In the genomic region with DNA sequence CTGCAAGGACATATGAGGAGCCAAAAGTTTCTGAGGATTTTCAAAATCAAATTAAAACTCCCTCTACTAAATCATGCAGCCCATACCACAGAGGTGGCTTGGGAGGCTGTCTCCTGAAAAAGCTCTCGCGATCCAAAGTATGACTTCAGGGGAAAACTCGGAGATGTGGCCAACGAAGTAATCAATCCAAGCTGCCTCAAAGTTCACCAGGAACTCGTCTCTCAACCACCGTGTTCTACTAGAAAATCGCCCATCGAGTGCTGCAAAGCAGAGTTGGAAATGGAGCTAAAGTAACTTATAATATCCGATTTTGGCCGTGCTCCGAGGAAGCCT, we compare ENCODE assay signal across 8 mouse cellular contexts. TPM values are rescaled to one million over a fixed set of nuclear protein-coding genes. Genes with fewer than 3 reads are reported as not detected.
DNase-seq lines count a peak whose midpoint lies in the region; ATAC-seq and TF ChIP-seq lines count a peak whose summit lies in the region.

No protein-coding gene starts in this region.

- H3K27ac ChIP-seq in gastrocnemius, adult 2 months = peak overlapping the region; percentile 92
- H3K27ac ChIP-seq in CH12.LX (ENCODE audit: insufficient read depth, low read depth) = peak overlapping the region; percentile 75
- peak overlapping the region; percentile 99 for H3K27ac ChIP-seq in limb, embryonic 15.5 days

- TF ChIP-seq RAD21 in CH12.LX (IDR thresholded peaks at IDR 0.05; ENCODE audit: low read depth, low read length) = no peak

- peaks cover 7 to 59% of the 10 kb centered on the region in 2 experiments for H3K4me1 ChIP-seq in CH12.LX (ENCODE audit: control insufficient read depth in 1 of 2, insufficient read depth in 2 of 2)
- H3K4me1 ChIP-seq in limb, embryonic 15.5 days = peaks cover 24% of the 10 kb centered on the region

- no peak for TF ChIP-seq CTCF in gastrocnemius, adult 2 months (IDR thresholded peaks at IDR 0.05)
- TF ChIP-seq CTCF in CH12.LX (conservative IDR thresholded peaks at IDR 0.05 in 1 of 2, IDR thresholded peaks at IDR 0.05 in 1 of 2; ENCODE audit: low read depth in 2 of 2, low read length in 2 of 2) = no peak

- H3K27me3 ChIP-seq in CH12.LX (replicated peaks) = no peaks in the 10 kb centered on the region
- H3K27me3 ChIP-seq in limb, embryonic 15.5 days = no peaks in the 10 kb centered on the region

- TF ChIP-seq POLR2A in CH12.LX (IDR thresholded peaks at IDR 0.05; ENCODE audit: low read depth, low read length) = no peak

- in situ Hi-C loops in CH12.LX (cut with MboI; ENCODE audit: low pct_ligation_motif_present, low pct_unique_long_range_greater_than_20kb, low sequenced_read_pairs) = no loop called here

- intact Hi-C loops in gastrocnemius, adult 2 months (cut with DNase I) = loop anchor here (5.0 kb wide), 1 partner anchor 35 kb away; the partner anchor contains the start of gene Gmfb

- no peaks in the 10 kb centered on the region for H3K9me3 ChIP-seq in CH12.LX (replicated peaks; ENCODE audit: low read length)
- no peaks in the 10 kb centered on the region for H3K9me3 ChIP-seq in limb, embryonic 15.5 days

- 0% methylated on average over 11 of the region's 11 CpGs for WGBS in limb, embryonic 15.5 days

- peak overlapping the region; percentile 66 for H3K4me2 ChIP-seq in CH12.LX (ENCODE audit: insufficient read depth, low read depth, poor library complexity, severe bottlenecking)
- peak overlapping the region; percentile 60 for H3K4me2 ChIP-seq in limb, embryonic 15.5 days

- no peak for DNase-seq in gastrocnemius, adult 2 months
- no peak for DNase-seq in gastrocnemius, postnatal 4 days (ENCODE audit: low spot score in 2 of 2)
- no peak for DNase-seq in CH12.LX (ENCODE audit: extremely low read depth)
- DNase-seq in natural killer cell, adult 2 months (ENCODE audit: low spot score in 2 of 2) = no peak
- DNase-seq in right cerebral cortex, postnatal 36 days (ENCODE audit: low spot score in 2 of 2) = no peak

- H3K36me3 ChIP-seq in CH12.LX (replicated peaks in 1 of 2; ENCODE audit: control insufficient read depth in 1 of 2, insufficient read depth in 1 of 2, low read length in 1 of 2) = peaks cover 0 to 20% of the 10 kb centered on the region in 2 experiments
- peaks cover 8% of the 10 kb centered on the region for H3K36me3 ChIP-seq in limb, embryonic 15.5 days

- no peak for TF ChIP-seq EP300 in CH12.LX (IDR thresholded peaks at IDR 0.05; ENCODE audit: low read length)

- dilution Hi-C loops in CH12.LX (cut with MboI; ENCODE audit: extremely low pct_ligation_motif_present, extremely low pct_unique_long_range_greater_than_20kb, low sequenced_read_pairs) = no loop called here

- H3K79me2 ChIP-seq in CH12.LX (replicated peaks; ENCODE audit: control insufficient read depth, extremely low read depth, insufficient read depth, poor library complexity, severe bottlenecking) = peaks cover 49% of the 10 kb centered on the region

- H3K4me3 ChIP-seq in gastrocnemius, adult 2 months = peak overlapping the region; percentile 93
- peak overlapping the region; percentile 70 to 92 (median 90) for H3K4me3 ChIP-seq in CH12.LX (replicated peaks in 1 of 3; ENCODE audit: low read depth in 2 of 3, low read length in 2 of 3, poor library complexity in 1 of 3)
- peak overlapping the region; percentile 88 for H3K4me3 ChIP-seq in limb, embryonic 15.5 days

- peak; percentile 17; the same call in 1 of the 2 replicates for ATAC-seq in erythroid progenitor cell, adult 5-6 weeks (replicated peaks; ENCODE audit: low FRiP score, poor library complexity, severe bottlenecking)
- no peak for ATAC-seq in limb, embryonic 15.5 days (ENCODE audit: insufficient number of reproducible peaks, low FRiP score, low TSS enrichment, low read depth)
- ATAC-seq in activated CD4-positive, CD25-positive, alpha-beta regulatory T cell, adult 4 months = no peak

- H3K9ac ChIP-seq in CH12.LX (ENCODE audit: insufficient read depth, low read depth) = peak overlapping the region; percentile 91
- H3K9ac ChIP-seq in limb, embryonic 15.5 days = peak overlapping the region; percentile 88

TF ChIP-seq in CH12.LX, 34 proteins besides CTCF, POLR2A, EP300 and RAD21:
- no peak for TF ChIP-seq GABPA (IDR thresholded peaks at IDR 0.05; ENCODE audit: insufficient replicate concordance, low read depth, low read length)
- no peak for TF ChIP-seq TCF12 (IDR thresholded peaks at IDR 0.05; ENCODE audit: low read depth, low read length)
- TF ChIP-seq USF2 (conservative IDR thresholded peaks at IDR 0.05; ENCODE audit: low read depth, low read length) = no peak
- TF ChIP-seq HCFC1 (IDR thresholded peaks at IDR 0.05; ENCODE audit: low read depth, low read length) = peak; percentile 21; the same call in 1 of the 2 replicates
- peak; percentile 42; the same call in 1 of the 2 replicates for TF ChIP-seq SIN3A (IDR thresholded peaks at IDR 0.05; ENCODE audit: low read length)
- no peak for TF ChIP-seq PAX5 (IDR thresholded peaks at IDR 0.05; ENCODE audit: low read length)
- TF ChIP-seq MAZ (IDR thresholded peaks at IDR 0.05; ENCODE audit: low read depth, low read length) = no peak
- peak; percentile 83; the same call in 1 of the 2 replicates for TF ChIP-seq CHD1 (IDR thresholded peaks at IDR 0.05; ENCODE audit: low read depth, low read length)

RNA-seq across cellular contexts. Expression of gene Cnih1, which starts 0.8 kb away (rescaled TPM):
- 10 to 100 TPM; 54.7 to 55.2 TPM for total RNA-seq in gastrocnemius, adult 2 months (2021)
- total RNA-seq in gastrocnemius, postnatal 4 days (2021) = 10 to 100 TPM; 74.7 to 75.5 TPM
- total RNA-seq in CH12.LX (2012; rRNA removed) (68.9 and 69.2 TPM in 2 replicates), CH12.LX (2014; rRNA removed) (190 and 191 TPM in 2 replicates)
- 125 and 185 TPM in 2 replicates for polyA plus RNA-seq in CH12.LX (2012; ENCODE audit: insufficient read length, low read depth)
- 64.9 and 83.0 TPM in 2 replicates for total RNA-seq in erythroid progenitor cell, adult 5-6 weeks (2015; ENCODE audit: low replicate concordance)
- total RNA-seq in erythroid progenitor cell, adult 5-6 weeks (2017; ENCODE audit: low replicate concordance) = 31.4 and 51.3 TPM in 2 replicates
- 190 and 195 TPM in 2 replicates for polyA plus RNA-seq in limb, embryonic 15.5 days (2015; fragmentation: Nextera tagmentation; extraction: Ambion mirVana)
- polyA plus RNA-seq in activated CD4-positive, CD25-positive, alpha-beta regulatory T cell, adult 4 months (2017; shearing (Covaris generic)) = 10 to 100 TPM; 77.8 to 80.2 TPM

RNA-seq across cellular contexts. Expression of gene Cdkn3, which starts 27.1 kb away (rescaled TPM):
- not detected for total RNA-seq in gastrocnemius, adult 2 months (2021)
- total RNA-seq in gastrocnemius, postnatal 4 days (2021) = 10 to 100 TPM in 1 of 2 experiments, 1 to 10 TPM in 1; 7.2 to 10.1 TPM
- 16.0 and 19.6 TPM in 2 replicates for total RNA-seq in CH12.LX (2012; rRNA removed)
- 22.8 and 24.3 TPM in 2 replicates for total RNA-seq in CH12.LX (2014; rRNA removed)
- polyA plus RNA-seq in CH12.LX (2012; ENCODE audit: insufficient read length, low read depth) = 27.8 and 35.5 TPM in 2 replicates
- total RNA-seq in erythroid progenitor cell, adult 5-6 weeks (2015; ENCODE audit: low replicate concordance) = 166 and 177 TPM in 2 replicates
- total RNA-seq in erythroid progenitor cell, adult 5-6 weeks (2017; ENCODE audit: low replicate concordance) = 251 and 256 TPM in 2 replicates
- polyA plus RNA-seq in limb, embryonic 15.5 days (2015; fragmentation: Nextera tagmentation; extraction: Ambion mirVana) = 43.6 and 44.6 TPM in 2 replicates
- 10 to 100 TPM; 24.3 to 29.3 TPM for polyA plus RNA-seq in activated CD4-positive, CD25-positive, alpha-beta regulatory T cell, adult 4 months (2017; shearing (Covaris generic))

RNA-seq across cellular contexts. Expression of gene Gmfb, which starts 34.6 kb away (rescaled TPM):
- 10 to 100 TPM; 19.4 to 20.8 TPM for total RNA-seq in gastrocnemius, adult 2 months (2021)
- 10 to 100 TPM; 45.0 to 49.5 TPM for total RNA-seq in gastrocnemius, postnatal 4 days (2021)
- total RNA-seq in CH12.LX (2012; rRNA removed) (27.2 and 33.8 TPM in 2 replicates), CH12.LX (2014; rRNA removed) (97.6 and 110 TPM in 2 replicates)
- 60.4 and 70.1 TPM in 2 replicates for polyA plus RNA-seq in CH12.LX (2012; ENCODE audit: insufficient read length, low read depth)
- total RNA-seq in erythroid progenitor cell, adult 5-6 weeks (2015; ENCODE audit: low replicate concordance) = 19.3 and 24.5 TPM in 2 replicates
- total RNA-seq in erythroid progenitor cell, adult 5-6 weeks (2017; ENCODE audit: low replicate concordance) = 19.0 and 31.4 TPM in 2 replicates
- polyA plus RNA-seq in limb, embryonic 15.5 days (2015; fragmentation: Nextera tagmentation; extraction: Ambion mirVana) = 69.3 and 72.5 TPM in 2 replicates
- 100 to 1,000 TPM; 100 to 103 TPM for polyA plus RNA-seq in activated CD4-positive, CD25-positive, alpha-beta regulatory T cell, adult 4 months (2017; shearing (Covaris generic))

RNA-seq across cellular contexts. Expression of gene Cgrrf1, which starts 44.5 kb away (rescaled TPM):
- total RNA-seq in gastrocnemius, adult 2 months (2021) = 10 to 100 TPM; 53.0 to 58.9 TPM
- 10 to 100 TPM; 31.2 to 33.3 TPM for total RNA-seq in gastrocnemius, postnatal 4 days (2021)
- total RNA-seq in CH12.LX (2012; rRNA removed) = 9.6 and 10.7 TPM in 2 replicates
- total RNA-seq in CH12.LX (2014; rRNA removed) = 17.1 and 19.1 TPM in 2 replicates
- 9.4 and 13.1 TPM in 2 replicates for polyA plus RNA-seq in CH12.LX (2012; ENCODE audit: insufficient read length, low read depth)
- total RNA-seq in erythroid progenitor cell, adult 5-6 weeks (2015; ENCODE audit: low replicate concordance) = 47.4 and 49.4 TPM in 2 replicates
- total RNA-seq in erythroid progenitor cell, adult 5-6 weeks (2017; ENCODE audit: low replicate concordance) = 51.3 and 56.2 TPM in 2 replicates
- polyA plus RNA-seq in limb, embryonic 15.5 days (2015; fragmentation: Nextera tagmentation; extraction: Ambion mirVana) = 21.0 and 22.7 TPM in 2 replicates
- polyA plus RNA-seq in activated CD4-positive, CD25-positive, alpha-beta regulatory T cell, adult 4 months (2017; shearing (Covaris generic)) = 10 to 100 TPM; 12.0 to 12.6 TPM

Comparison
In these comparisons a context has a peak if more than half of its experiments do, and no peak if none do; other contexts are left out.
1. RNA of gene Cdkn3, which starts 27.1 kb away (total RNA-seq): 166 to 256 TPM in erythroid progenitor cell, adult 5-6 weeks, 16.0 to 24.3 TPM in CH12.LX and 7.2 to 10.1 TPM in gastrocnemius, postnatal 4 days; not detected in gastrocnemius, adult 2 months; every median in the first group is over 4 times any median in the second.
2. Peak in every context shown above with its lines, with median percentiles within 50 percentile points of each other: H3K27ac ChIP-seq and H3K4me3 ChIP-seq.